Mouse (Mus musculus): ENCODE measurements around the gene Bloc1s6. TPM values are rescaled to one million over a fixed set of nuclear protein-coding genes. Genes with fewer than 3 reads are reported as not detected.

The Bloc1s6 gene
- total RNA-seq, 1 experiment from 2014 or later: 27.9 TPM

DNA sequence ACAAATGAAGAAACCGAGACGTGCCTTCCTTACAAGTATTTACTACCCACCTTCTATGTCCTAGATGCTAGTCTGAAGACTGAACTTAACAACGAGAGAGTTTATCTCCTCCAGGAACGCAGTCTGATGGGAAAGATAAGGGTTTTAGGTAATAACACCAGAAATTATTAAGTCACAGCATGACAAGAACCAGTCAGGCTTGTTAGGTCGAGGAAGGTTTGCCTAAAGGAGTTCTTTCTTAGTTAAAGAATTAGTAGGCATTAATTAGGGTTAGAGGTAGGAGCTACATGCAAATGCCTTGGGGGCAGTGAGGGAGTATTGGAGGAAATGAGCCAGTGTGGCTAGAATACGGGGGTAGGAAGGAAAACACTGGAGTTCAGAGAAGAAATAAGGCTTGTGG lies 51.4 kb downstream of the Bloc1s6 start:
- 0 out of 4 replicates have a peak, but pooled peaks of 1 of the 2 experiments have one; percentile 25 for ATAC-seq (replicated peaks in 1 of 2; ENCODE audit: insufficient read depth in 1 of 2, low FRiP score in 2 of 2, low TSS enrichment in 1 of 2, low read depth in 1 of 2, poor library complexity in 2 of 2, severe bottlenecking in 2 of 2)

Other genes with a start within 250 kb of the Bloc1s6 start
- 26.8 and 40.8 TPM in 2 replicates for gene Gatm, start 127.2 kb upstream of the Bloc1s6 start, total RNA-seq (2017)
- gene AA467197, start 101.5 kb upstream of the Bloc1s6 start, total RNA-seq (2017): 21.9 and 25.4 TPM in 2 replicates
- 19.7 and 20.4 TPM in 2 replicates for gene Slc30a4, start 35.8 kb upstream of the Bloc1s6 start, total RNA-seq (2017)
- gene Sqor, start 26.7 kb downstream of the Bloc1s6 start, total RNA-seq (2017): 33.5 and 50.2 TPM in 2 replicates

All from hematopoietic stem cell, adult 5-6 weeks (primary cell).